Mouse (Mus musculus): ENCODE measurements around the gene Mad1l1.

DNA sequence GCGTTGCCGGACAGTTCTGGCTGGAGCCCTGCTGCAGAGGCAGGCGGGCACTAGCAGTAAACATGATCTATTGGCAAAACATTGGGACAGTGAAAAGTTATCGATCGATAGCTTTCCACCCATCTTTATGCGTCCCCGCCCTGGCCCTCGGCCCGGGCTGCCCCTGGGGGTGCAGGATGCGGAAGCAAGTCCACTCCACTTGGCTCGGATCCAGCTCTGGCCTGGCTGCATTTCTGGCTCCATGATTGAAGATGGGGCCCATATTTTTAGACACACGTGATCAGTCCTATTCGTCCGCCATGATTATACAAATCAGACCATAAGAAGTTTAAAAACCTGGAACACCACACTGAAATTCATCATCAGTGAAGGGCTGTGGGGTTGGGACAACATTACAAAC, 355.8 kb downstream of the Mad1l1 start:
- TF ChIP-seq CTCF (IDR thresholded peaks at IDR 0.05; ENCODE audit: insufficient read depth, low read depth, low read length) (no peak), POLR2A (IDR thresholded peaks at IDR 0.05; ENCODE audit: insufficient read depth, low read depth, low read length) (no peak)
